Mouse (Mus musculus) colon, adult 2 months (tissue): ENCODE data around the gene Entpd3. TPM values are rescaled to one million over a fixed set of nuclear protein-coding genes. Genes with fewer than 3 reads are reported as not detected.

ENCODE experiments used
- polyA plus RNA-seq: library from polyadenylated mRNA; depleted of rRNA; stranded (reverse); fragments of >200 nt; gene quantifications from 2 replicates; pipeline ENCODE4 v1.2.3, GENCODE M21; 2012; rRNA removed

The Entpd3 gene
- 3.2 and 3.3 TPM in 2 replicates for polyA plus RNA-seq

GRCm38 (mm10) chr9:120539662-120540251 is at the start of gene Entpd3:
Gene Entpd3, plus strand, starts transcription at chr9:120539818.

GRCm38 (mm10) chr9:120492010-120492399 is 47.6 kb upstream of the Entpd3 start, which contains the start of gene Eif1b:
Gene Eif1b, plus strand, starts transcription at chr9:120492232.

GRCm38 (mm10) chr9:120570741-120571592 is 31.3 kb downstream of the Entpd3 start, which contains the start of gene Rpl14:
Gene Rpl14, plus strand, starts transcription at chr9:120571444.

Other genes starting within 250 kb of the Entpd3 start
- 4.4 and 4.9 TPM in 2 replicates for gene Myrip, start 238.3 kb upstream of the Entpd3 start, polyA plus RNA-seq
- gene Eif1b, start 47.6 kb upstream of the Entpd3 start, polyA plus RNA-seq, result 28.4 and 40.0 TPM in 2 replicates
- 384 and 462 TPM in 2 replicates for gene Rpl14, start 31.6 kb downstream of the Entpd3 start, polyA plus RNA-seq